Mouse (Mus musculus) ES-Bruce4 (cell line): ENCODE data around the gene Mtg2.

Experiments
- CTCF ChIP-seq: IDR thresholded peaks from one replicate; pipeline ENCODE4 v1.8.1; 2011; ENCODE audit warnings: low read depth, low read length
- EP300 ChIP-seq: IDR thresholded peaks from 2 replicates; pipeline ENCODE4 v1.6.1; 2011; ENCODE audit warnings: low read depth, low read length; ENCODE audit not compliant: insufficient read depth
- POLR2A ChIP-seq: IDR thresholded peaks from one replicate; pipeline ENCODE4 v1.8.1; 2011; ENCODE audit warnings: low read length; ENCODE audit not compliant: insufficient read depth

GRCm38 (mm10) chr2:180025861-180026200 is 44.6 kb upstream of the Mtg2 start:
- no peak for TF ChIP-seq CTCF
- TF ChIP-seq EP300, result no peak
- no peak for TF ChIP-seq POLR2A
